Mouse (Mus musculus) intestine, postnatal 0 days (tissue): ENCODE results near the gene Bmp2k. TPM values are rescaled to one million over a fixed set of nuclear protein-coding genes. Genes with fewer than 3 reads are reported as not detected.

Source experiments
- ATAC-seq: fragments of 200-750 bp; cut with Nextera tagmentation; 2 replicates; pipeline ENCODE4 v1.8.0; 2017; ENCODE audit warnings: mild to moderate bottlenecking, moderate TSS enrichment, moderate library complexity
- H3K27ac ChIP-seq: fragments of 300-500 bp; sonication (generic); 2 replicates; pipeline ENCODE4 v1.5.1; 2014; ENCODE audit warnings: mild to moderate bottlenecking, low read depth, low read length, moderate library complexity
- H3K27me3 ChIP-seq: fragments of 300-500 bp; sonication (generic); replicated peaks from 2 replicates; pipeline ENCODE4 v1.6.1; 2014; ENCODE audit warnings: low read length, mixed read lengths; ENCODE audit not compliant: control insufficient read depth, insufficient read depth
- H3K36me3 ChIP-seq: fragments of 300-500 bp; sonication (generic); 2 replicates; pipeline ENCODE4 v1.6.1; 2014; ENCODE audit warnings: mild to moderate bottlenecking, moderate library complexity; ENCODE audit not compliant: control insufficient read depth, insufficient read depth
- H3K4me1 ChIP-seq: fragments of 300-500 bp; sonication (generic); replicated peaks from 2 replicates; pipeline ENCODE4 v1.6.1; 2014; ENCODE audit warnings: antibody characterized with exemption, low read length, mixed read lengths; ENCODE audit not compliant: control insufficient read depth, insufficient read depth
- H3K4me2 ChIP-seq: fragments of 300-500 bp; sonication (generic); replicated peaks from 2 replicates; pipeline ENCODE4 v1.6.1; 2014; ENCODE audit warnings: low read depth, mild to moderate bottlenecking, moderate library complexity
- H3K4me3 ChIP-seq: fragments of 300-500 bp; sonication (generic); 2 replicates; pipeline ENCODE4 v1.5.1; 2014; ENCODE audit warnings: low read depth, low read length
- H3K9ac ChIP-seq: fragments of 300-500 bp; sonication (generic); 2 replicates; pipeline ENCODE4 v1.6.1; 2014; ENCODE audit warnings: mild to moderate bottlenecking, low read depth, low read length
- H3K9me3 ChIP-seq: fragments of 300-500 bp; sonication (generic); 2 replicates; pipeline ENCODE4 v1.6.1; 2016; ENCODE audit warnings: mixed run types; ENCODE audit not compliant: control insufficient read depth
- CTCF ChIP-seq: sonication (generic); IDR thresholded peaks from 2 replicates; pipeline ENCODE4 v1.5.1; 2016; ENCODE audit warnings: low read depth, mild to moderate bottlenecking, control low read depth, antibody characterized with exemption, moderate library complexity
- WGBS: fragments of 180-500 bp; shearing (Covaris S2); extraction: QIAGEN DNeasy Blood & Tissue Kit; methylation state at CpG from one replicate; pipeline ENCODE4 v1.1.7; 2014; 5-methylcytosine and 5-hydroxymethylcytosine counted together
- polyA plus RNA-seq: library from polyadenylated mRNA; unstranded; fragments of >200 nt; fragmentation: Nextera tagmentation; extraction: Ambion mirVana; gene quantifications from 2 replicates; pipeline ENCODE4 v1.2.1, GENCODE M21; 2015

Gene Bmp2k
- polyA plus RNA-seq, 1 experiment from 2014 or later, result 21.2 TPM

DNA sequence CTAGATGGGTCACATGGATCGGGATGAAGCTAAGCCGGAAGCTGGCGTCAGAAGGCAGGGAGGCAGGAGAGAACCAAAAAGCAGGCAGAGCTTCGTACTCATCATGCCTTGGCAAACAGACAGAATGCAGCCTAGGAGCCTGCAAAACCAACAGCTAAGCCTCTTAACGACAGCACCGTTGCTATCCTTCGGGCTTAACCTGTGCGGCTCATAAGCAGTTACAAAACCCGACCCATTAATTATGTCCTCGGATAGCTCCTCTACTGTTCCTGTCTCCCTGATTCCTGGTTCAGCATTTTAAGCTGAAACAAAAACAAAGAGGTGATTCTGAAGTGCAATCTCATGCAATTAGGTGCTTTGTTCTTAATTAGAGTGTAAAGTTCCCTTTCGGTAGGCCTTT lies 43.4 kb upstream of the Bmp2k start:
- H3K36me3 ChIP-seq, result no peaks in the 10 kb centered on the region
- no peak overlapping the region for H3K4me3 ChIP-seq
- no peaks in the 10 kb centered on the region for H3K4me1 ChIP-seq
- H3K9ac ChIP-seq, result no peak overlapping the region
- no peak overlapping the region for H3K27ac ChIP-seq
- H3K4me2 ChIP-seq, result no peak overlapping the region
- H3K9me3 ChIP-seq, result no peaks in the 10 kb centered on the region
- ATAC-seq, result no peak
- WGBS, result 66% methylated on average over 11 of the region's 11 CpGs
- no peaks in the 10 kb centered on the region for H3K27me3 ChIP-seq
- TF ChIP-seq CTCF, result no peak

DNA sequence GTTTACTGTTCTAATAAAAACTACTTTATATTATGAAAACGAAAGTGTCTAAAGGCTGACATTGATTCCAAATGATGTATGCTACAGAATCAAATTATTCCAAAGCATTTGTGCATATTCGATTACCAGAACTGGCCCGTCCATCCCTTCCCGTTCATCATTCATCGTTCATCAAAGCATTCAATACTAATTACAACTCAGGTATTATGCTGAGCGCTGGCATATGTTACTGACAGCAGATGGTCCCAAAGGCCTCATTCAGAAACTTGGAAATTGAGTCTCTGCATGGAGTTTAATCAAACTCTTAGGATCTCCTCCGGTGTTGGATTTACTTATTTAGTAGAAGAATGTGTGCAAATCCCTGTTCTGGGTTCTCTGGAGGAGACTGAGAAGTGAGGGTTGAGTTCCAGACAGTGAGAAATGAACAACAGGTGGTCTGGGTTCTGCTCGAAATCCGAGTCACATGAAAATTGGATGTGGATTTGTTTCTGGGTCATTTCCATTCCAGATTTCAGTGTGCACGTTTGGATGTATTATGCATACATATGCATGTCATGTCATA lies 42.9 kb upstream of the Bmp2k start:
- H3K4me1 ChIP-seq, result no peaks in the 10 kb centered on the region
- TF ChIP-seq CTCF, result no peak
- no peak for ATAC-seq
- H3K9ac ChIP-seq, result no peak overlapping the region
- no peaks in the 10 kb centered on the region for H3K36me3 ChIP-seq
- no peaks in the 10 kb centered on the region for H3K27me3 ChIP-seq
- no peaks in the 10 kb centered on the region for H3K9me3 ChIP-seq
- no peak overlapping the region for H3K4me2 ChIP-seq
- H3K27ac ChIP-seq, result no peak overlapping the region
- WGBS, result 91% methylated on average over 10 of the region's 10 CpGs
- H3K4me3 ChIP-seq, result no peak overlapping the region

DNA sequence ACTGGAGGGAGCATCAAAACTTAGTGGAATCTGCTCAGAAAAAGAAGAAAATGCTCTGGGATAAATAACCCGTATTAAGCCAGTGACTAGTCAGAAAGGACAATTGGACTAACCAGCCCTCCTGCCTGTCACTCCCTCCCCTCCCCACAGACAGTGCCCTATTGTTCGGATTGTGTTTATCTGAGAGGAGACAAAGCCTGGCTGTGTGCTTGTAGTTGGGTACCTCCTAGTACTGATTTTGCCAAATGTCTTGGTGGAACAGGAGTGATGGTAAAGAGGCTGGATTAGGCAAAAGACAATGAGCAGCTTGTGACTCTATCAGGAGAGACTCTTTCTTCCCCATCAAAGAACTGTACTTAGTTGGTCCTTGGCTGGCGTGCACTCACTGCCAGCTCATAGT lies 40.6 kb upstream of the Bmp2k start:
- no peaks in the 10 kb centered on the region for H3K9me3 ChIP-seq
- ATAC-seq, result no peak
- no peak overlapping the region for H3K27ac ChIP-seq
- WGBS, result 59% methylated on average over 3 of the region's 3 CpGs
- H3K4me2 ChIP-seq, result no peak overlapping the region
- H3K27me3 ChIP-seq, result no peaks in the 10 kb centered on the region
- H3K9ac ChIP-seq, result no peak overlapping the region
- no peak overlapping the region for H3K4me3 ChIP-seq
- no peaks in the 10 kb centered on the region for H3K36me3 ChIP-seq
- no peak for TF ChIP-seq CTCF
- H3K4me1 ChIP-seq, result no peaks in the 10 kb centered on the region

DNA sequence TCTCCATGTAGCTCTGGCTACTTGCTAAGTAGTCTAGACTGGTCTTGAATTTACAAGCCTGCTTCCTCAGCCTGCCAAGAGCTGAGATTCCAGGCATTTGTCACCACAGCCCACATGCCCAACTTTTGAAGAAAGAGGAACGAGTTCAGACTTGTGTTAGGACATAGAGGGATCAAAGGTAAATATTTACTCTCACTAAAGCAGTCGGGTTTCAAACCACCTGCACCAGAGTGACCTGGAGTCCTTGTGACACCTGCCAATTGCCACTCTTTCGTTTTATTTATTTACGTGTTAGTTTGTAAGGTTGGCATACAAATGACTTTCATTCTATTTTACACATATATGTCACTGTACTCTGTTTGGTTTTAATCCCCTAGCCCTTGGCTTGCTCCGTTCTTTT lies 36.4 kb upstream of the Bmp2k start:
- no peaks in the 10 kb centered on the region for H3K4me1 ChIP-seq
- no peak overlapping the region for H3K4me2 ChIP-seq
- no peak overlapping the region for H3K9ac ChIP-seq
- H3K27ac ChIP-seq, result no peak overlapping the region
- no peaks in the 10 kb centered on the region for H3K36me3 ChIP-seq
- no peak overlapping the region for H3K4me3 ChIP-seq
- 33% methylated on average over 5 of the region's 5 CpGs for WGBS
- ATAC-seq, result no peak
- no peaks in the 10 kb centered on the region for H3K27me3 ChIP-seq
- H3K9me3 ChIP-seq, result no peaks in the 10 kb centered on the region
- no peak for TF ChIP-seq CTCF

DNA sequence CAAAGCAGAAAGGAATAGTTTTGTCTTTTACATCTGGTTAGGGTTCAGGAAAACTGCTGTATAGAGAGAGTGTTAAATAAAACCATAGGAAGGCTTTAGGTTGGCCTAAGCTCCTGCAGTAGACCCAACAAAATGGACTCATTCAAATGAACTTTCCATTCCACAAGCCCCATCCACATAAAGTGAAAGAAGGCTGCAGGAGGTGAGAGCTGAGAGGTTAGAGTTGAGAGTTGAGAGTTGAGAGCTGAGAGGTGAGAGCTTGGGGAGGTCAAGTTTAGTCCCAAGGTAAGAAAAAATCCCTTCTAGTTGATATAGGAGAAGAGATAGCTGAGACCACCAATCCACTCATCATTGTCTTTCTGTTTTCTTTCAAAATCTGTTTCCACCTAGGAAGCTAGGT lies 35.6 kb upstream of the Bmp2k start:
- Histone ChIP-seq H3K27ac (no peak overlapping the region), H3K36me3 (no peaks in the 10 kb centered on the region), H3K9me3 (no peaks in the 10 kb centered on the region), H3K27me3 (no peaks in the 10 kb centered on the region), H3K9ac (no peak overlapping the region), H3K4me1 (no peaks in the 10 kb centered on the region), H3K4me3 (no peak overlapping the region), H3K4me2 (no peak overlapping the region)
- TF ChIP-seq CTCF, result no peak
- no peak for ATAC-seq

DNA sequence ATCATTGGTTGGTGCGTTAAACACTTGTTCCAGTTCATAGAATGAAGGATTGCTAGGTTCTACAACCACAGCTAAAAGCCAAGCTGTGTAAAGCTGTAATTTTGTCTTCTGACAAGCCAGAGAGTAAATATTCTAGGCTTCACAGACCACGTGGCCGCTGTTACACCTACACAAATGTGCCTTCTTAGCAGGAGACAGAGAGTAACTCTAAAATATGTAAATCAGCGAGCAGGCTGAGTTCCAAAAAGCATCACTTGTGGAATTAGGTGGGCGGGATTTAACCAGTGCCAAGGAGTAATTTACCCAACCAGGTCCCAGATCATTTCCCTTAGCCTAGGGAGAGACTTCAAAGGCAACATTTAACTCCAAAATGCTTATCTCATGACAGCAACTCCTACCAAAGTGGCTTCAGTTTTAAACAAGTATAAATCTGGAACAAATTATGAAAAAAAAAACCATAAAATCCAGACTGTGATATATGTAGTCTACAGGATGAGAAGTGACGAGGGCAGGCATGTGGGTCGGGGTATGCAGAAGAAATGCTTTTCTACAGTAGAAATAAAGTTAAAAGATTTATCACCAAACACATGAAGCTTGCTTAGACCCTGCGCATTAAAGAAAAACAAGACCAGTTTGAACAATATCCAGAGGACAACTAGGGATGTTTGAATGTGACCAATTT lies 35.1 kb upstream of the Bmp2k start:
- Histone ChIP-seq H3K4me1 (no peaks in the 10 kb centered on the region), H3K27me3 (no peaks in the 10 kb centered on the region), H3K36me3 (no peaks in the 10 kb centered on the region), H3K9ac (no peak overlapping the region), H3K4me2 (no peak overlapping the region), H3K9me3 (no peaks in the 10 kb centered on the region), H3K4me3 (no peak overlapping the region), H3K27ac (no peak overlapping the region)
- no peak for TF ChIP-seq CTCF
- ATAC-seq, result no peak
- 67% methylated on average over 8 of the region's 8 CpGs for WGBS
